In the genomic region with DNA sequence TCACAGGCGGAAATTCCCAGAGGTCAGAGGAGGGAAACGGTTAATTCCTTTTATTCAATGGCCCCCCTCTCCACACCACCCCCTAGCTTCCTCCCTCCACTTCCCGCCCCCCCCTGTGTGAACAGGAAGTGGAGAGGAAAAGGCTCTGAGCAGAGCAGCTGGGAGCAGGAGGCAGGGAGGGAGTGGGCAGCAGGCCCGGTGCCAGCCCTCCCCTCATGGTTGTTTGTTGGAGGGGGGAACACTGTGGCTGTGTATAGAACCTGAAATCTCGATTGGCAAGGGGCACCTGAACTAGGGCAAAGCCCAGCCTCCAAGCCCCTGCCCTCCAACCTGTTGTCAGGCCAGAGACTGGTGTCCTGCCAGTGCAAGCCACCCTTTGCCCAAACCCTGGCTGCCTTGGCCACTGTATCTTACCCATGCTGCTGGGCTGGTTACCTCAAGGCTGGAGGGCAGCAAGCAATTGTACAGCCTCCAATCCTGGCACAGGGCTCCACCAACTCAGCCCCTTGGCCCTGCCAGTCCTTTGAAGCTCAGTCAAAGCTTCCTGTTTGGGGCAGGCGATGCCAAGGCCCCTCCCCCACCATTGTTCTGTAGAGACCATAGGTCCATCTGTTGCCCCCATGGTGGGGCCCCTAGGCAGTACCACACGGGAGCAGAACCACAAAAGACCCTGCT, we compare ENCODE assay signal across 9 mouse cellular contexts. TPM values are rescaled to one million over a fixed set of nuclear protein-coding genes. Genes with fewer than 3 reads are reported as not detected.
A peak's percentile ranks its signal among the peaks of the same experiment; 100 is the strongest.
DNase-seq lines count a peak whose midpoint lies in the region; ATAC-seq and TF ChIP-seq lines count a peak whose summit lies in the region.
"Had no signal": no experiment of that assay in that cellular context is flagged by ENCODE, and none has a peak within 500 bp of the region (broad histone marks: within the 10 kb centered on the region; RNA-seq: fewer than 3 reads in every experiment).

No protein-coding gene starts in this region.

- intact Hi-C loops in left cerebral cortex, postnatal 4 days (cut with DNase I), result no loop called here

- peaks cover 28% of the 10 kb centered on the region for H3K4me1 ChIP-seq in forebrain, embryonic 13.5 days
- peaks cover 19 to 45% of the 10 kb centered on the region in 2 experiments for H3K4me1 ChIP-seq in liver, embryonic 14.5 days (replicated peaks; ENCODE audit: control insufficient read depth in 2 of 2, insufficient read depth in 2 of 2, low read length in 1 of 2)

- no peak for TF ChIP-seq EP300 in liver, embryonic 14.5 days (IDR thresholded peaks at IDR 0.05; ENCODE audit: low read depth)

- 40% methylated on average over 7 of the region's 7 CpGs for WGBS in forebrain, embryonic 13.5 days
- 17% methylated on average over 7 of the region's 7 CpGs for WGBS in liver, embryonic 14.5 days (ENCODE audit: insufficient replicate concordance)

- H3K9ac ChIP-seq in forebrain, embryonic 13.5 days, result no peak overlapping the region
- no peak overlapping the region; the same call in 1 of the 2 replicates for H3K9ac ChIP-seq in liver, embryonic 14.5 days (replicated peaks)

- H3K9me3 ChIP-seq in forebrain, embryonic 13.5 days (replicated peaks), result no peaks in the 10 kb centered on the region
- no peaks in the 10 kb centered on the region for H3K9me3 ChIP-seq in liver, embryonic 14.5 days (ENCODE audit: control insufficient read depth, low read length)
- H3K9me3 ChIP-seq: megakaryocyte, embryonic 14.5 days had no signal

- peak; percentile 72 for ATAC-seq in forebrain, embryonic 13.5 days
- ATAC-seq in liver, embryonic 14.5 days (ENCODE audit: insufficient read depth), result no peak

- DNase-seq in left cerebral cortex, postnatal 4 days, result peak; percentile 78
- DNase-seq in left cerebral cortex, adult 18-20 months (ENCODE audit: low spot score in 2 of 2), result no peak
- DNase-seq in induced T-regulatory cell, adult 2 months (ENCODE audit: low read depth), result peak; percentile 46
- no peak for DNase-seq in liver, embryonic 14.5 days (ENCODE audit: low read depth in 3 of 3, low spot score in 3 of 3)
- DNase-seq in retina, postnatal 1 day, result peak; percentile 85
- DNase-seq in adipocyte (ENCODE audit: low spot score), result no peak
- no peak for DNase-seq in layer of hippocampus, postnatal 36 days

- no peak for TF ChIP-seq CTCF in liver, embryonic 14.5 days (IDR thresholded peaks at IDR 0.05; ENCODE audit: low read depth)

- H3K4me3 ChIP-seq in forebrain, embryonic 13.5 days, result no peak overlapping the region
- peak overlapping the region in 1 of 2 experiments; percentile 35; a peak in 2 of 4 replicates for H3K4me3 ChIP-seq in liver, embryonic 14.5 days (ENCODE audit: insufficient read depth in 1 of 2, low read depth in 2 of 2, low read length in 2 of 2)

- H3K36me3 ChIP-seq in forebrain, embryonic 13.5 days (ENCODE audit: poor library complexity, severe bottlenecking), result peaks cover 37% of the 10 kb centered on the region
- peaks cover 11% of the 10 kb centered on the region; the same call in 1 of the 2 replicates for H3K36me3 ChIP-seq in liver, embryonic 14.5 days (replicated peaks; ENCODE audit: control insufficient read depth, insufficient read depth, low read depth)

- H3K27ac ChIP-seq in forebrain, embryonic 13.5 days, result peak overlapping the region; percentile 63
- no peak overlapping the region for H3K27ac ChIP-seq in liver, embryonic 14.5 days

- no peaks in the 10 kb centered on the region for H3K27me3 ChIP-seq in forebrain, embryonic 13.5 days
- H3K27me3 ChIP-seq in liver, embryonic 14.5 days (ENCODE audit: control insufficient read depth, insufficient read depth, low read length), result no peaks in the 10 kb centered on the region

- H3K4me2 ChIP-seq in forebrain, embryonic 13.5 days, result peak overlapping the region; percentile 22; the same call in 1 of the 2 replicates
- peak overlapping the region; percentile 78 for H3K4me2 ChIP-seq in liver, embryonic 14.5 days (ENCODE audit: low read depth)

RNA-seq across cellular contexts. Expression of a gene that starts 12.4 kb away (rescaled TPM):
- total RNA-seq in left cerebral cortex, postnatal 4 days (2021), result 10 to 100 TPM; 29.3 to 31.3 TPM
- 10 to 100 TPM; 50.6 to 51.2 TPM for total RNA-seq in left cerebral cortex, adult 18-20 months (2021)
- 21.2 and 23.5 TPM in 2 replicates for polyA plus RNA-seq in forebrain, embryonic 13.5 days (2015; fragmentation: Nextera tagmentation; extraction: Ambion mirVana)
- polyA plus RNA-seq in liver, embryonic 14.5 days (2012; rRNA removed), result 3.2 and 3.4 TPM in 2 replicates
- polyA plus RNA-seq in liver, embryonic 14.5 days (2014; fragmentation: Nextera tagmentation; extraction: Ambion mirVana), result 3.2 and 3.5 TPM in 2 replicates
- total RNA-seq in layer of hippocampus, postnatal 36 days (2021), result 10 to 100 TPM; 40.6 to 41.5 TPM

RNA-seq across cellular contexts. Expression of a gene that starts 24.6 kb away (rescaled TPM):
- total RNA-seq in left cerebral cortex, postnatal 4 days (2021), result 1 to 10 TPM; 5.3 to 6.8 TPM
- 1 to 10 TPM; 1.6 to 2.3 TPM for total RNA-seq in left cerebral cortex, adult 18-20 months (2021)
- polyA plus RNA-seq in forebrain, embryonic 13.5 days (2015; fragmentation: Nextera tagmentation; extraction: Ambion mirVana), result 3.9 and 4.0 TPM in 2 replicates
- 1.3 and 1.4 TPM in 2 replicates for polyA plus RNA-seq in liver, embryonic 14.5 days (2012; rRNA removed)
- 0.83 and 0.86 TPM in 2 replicates for polyA plus RNA-seq in liver, embryonic 14.5 days (2014; fragmentation: Nextera tagmentation; extraction: Ambion mirVana)
- total RNA-seq in layer of hippocampus, postnatal 36 days (2021), result 1 to 10 TPM; 2.7 TPM

RNA-seq across cellular contexts. Expression of a gene that starts 29.9 kb away (rescaled TPM):
- total RNA-seq in left cerebral cortex, postnatal 4 days (2021), result 10 to 100 TPM; 20.4 to 23.9 TPM
- 10 to 100 TPM; 11.6 to 11.8 TPM for total RNA-seq in left cerebral cortex, adult 18-20 months (2021)
- 6.2 and 8.0 TPM in 2 replicates for polyA plus RNA-seq in forebrain, embryonic 13.5 days (2015; fragmentation: Nextera tagmentation; extraction: Ambion mirVana)
- polyA plus RNA-seq in liver, embryonic 14.5 days (2012; rRNA removed), result 0.02 TPM in 1 of 2 replicates, not detected in the other
- polyA plus RNA-seq in liver, embryonic 14.5 days (2014; fragmentation: Nextera tagmentation; extraction: Ambion mirVana), result not detected in 2 replicates
- total RNA-seq in layer of hippocampus, postnatal 36 days (2021), result 1 to 10 TPM; 6.4 to 6.9 TPM

RNA-seq across cellular contexts. Expression of a gene that starts 50.1 kb away (rescaled TPM):
- total RNA-seq in left cerebral cortex, postnatal 4 days (2021), result 1 to 10 TPM; 6.7 to 7.7 TPM
- total RNA-seq in left cerebral cortex, adult 18-20 months (2021), result 1 to 10 TPM; 7.7 to 9.2 TPM
- 2.3 and 3.4 TPM in 2 replicates for polyA plus RNA-seq in forebrain, embryonic 13.5 days (2015; fragmentation: Nextera tagmentation; extraction: Ambion mirVana)
- 0.56 and 1.2 TPM in 2 replicates for polyA plus RNA-seq in liver, embryonic 14.5 days (2012; rRNA removed)
- polyA plus RNA-seq in liver, embryonic 14.5 days (2014; fragmentation: Nextera tagmentation; extraction: Ambion mirVana), result 0.29 and 1.7 TPM in 2 replicates
- total RNA-seq in layer of hippocampus, postnatal 36 days (2021), result 1 to 10 TPM; 5.2 to 5.8 TPM

Comparison
In these comparisons a context has a peak if more than half of its experiments do, and no peak if none do; other contexts are left out.
1. DNase-seq: peak in left cerebral cortex, postnatal 4 days (single experiment), induced T-regulatory cell, adult 2 months (single experiment) and retina, postnatal 1 day (single experiment); none in left cerebral cortex, adult 18-20 months (0 of 2), liver, embryonic 14.5 days (0 of 3), adipocyte (single experiment) and layer of hippocampus, postnatal 36 days (0 of 2).